Mouse (Mus musculus): ENCODE results near the gene Irgq. TPM values are rescaled to one million over a fixed set of nuclear protein-coding genes. Genes with fewer than 3 reads are reported as not detected.

Irgq gene
- total RNA-seq, 2 experiments from 2014 or later: 15.3 to 18.3 TPM

Other genes starting within 250 kb of the Irgq start
- gene Zfp61, start 229.5 kb upstream of the Irgq start, total RNA-seq (2021): 1 to 10 TPM; 2.2 to 2.6 TPM
- 1 to 10 TPM; 2.5 TPM for gene Zfp94, start 214.0 kb upstream of the Irgq start, total RNA-seq (2021)
- gene Tescl, start 196.8 kb upstream of the Irgq start, total RNA-seq (2021): under 1 TPM in 1 of 2 experiments, not detected in 1; 0.32 TPM
- not detected for gene Lypd5, start 181.5 kb upstream of the Irgq start, total RNA-seq (2021)
- 1 to 10 TPM in 1 of 2 experiments, under 1 TPM in 1; 0.69 to 2.4 TPM for gene Kcnn4, start 160.4 kb upstream of the Irgq start, total RNA-seq (2021)
- 1 to 10 TPM; 6.6 to 8.4 TPM for gene Smg9, start 131.1 kb upstream of the Irgq start, total RNA-seq (2021)
- gene Irgc1, start 78.4 kb upstream of the Irgq start, total RNA-seq (2021): not detected
- gene Plaur, start 68.2 kb upstream of the Irgq start, total RNA-seq (2021): 1 to 10 TPM; 2.6 to 3.4 TPM
- 10 to 100 TPM; 15.4 to 24.2 TPM for gene Cadm4, start 48.7 kb upstream of the Irgq start, total RNA-seq (2021)
- gene Zfp428, start 23.7 kb upstream of the Irgq start, total RNA-seq (2021): 10 to 100 TPM; 13.3 to 20.8 TPM
- gene AC161166.1, start 18.2 kb upstream of the Irgq start, total RNA-seq (2021): not detected
- not detected for gene Pinlyp, start 15.4 kb downstream of the Irgq start, total RNA-seq (2021)
- 10 to 100 TPM; 21.7 to 23.9 TPM for gene Xrcc1, start 15.6 kb downstream of the Irgq start, total RNA-seq (2021)
- gene Ethe1, start 56.9 kb downstream of the Irgq start, total RNA-seq (2021): 10 to 100 TPM; 61.2 to 71.1 TPM
- gene Zfp575, start 57.0 kb downstream of the Irgq start, total RNA-seq (2021): under 1 TPM in 1 of 2 experiments, not detected in 1; 0.13 TPM
- under 1 TPM; 0.10 to 0.31 TPM for gene Phldb3, start 80.1 kb downstream of the Irgq start, total RNA-seq (2021)
- not detected for gene Lypd3, start 105.9 kb downstream of the Irgq start, total RNA-seq (2021)
- gene Tex101, start 146.0 kb downstream of the Irgq start, total RNA-seq (2021): not detected
- not detected for gene BC049730, start 178.6 kb downstream of the Irgq start, total RNA-seq (2021)
- gene Gm4763, start 196.2 kb downstream of the Irgq start, total RNA-seq (2021): not detected
- gene Cd177, start 229.6 kb downstream of the Irgq start, total RNA-seq (2021): 1 to 10 TPM in 1 of 2 experiments, under 1 TPM in 1; 0.17 to 1.8 TPM
- gene Ceacam10, start 246.5 kb downstream of the Irgq start, total RNA-seq (2021): not detected